Mouse (Mus musculus) E14TG2a.4 (cell line): ENCODE measurements around the gene Prcd.

Source experiments
- H3K27me3 ChIP-seq: 2 replicates; pipeline ENCODE4 v1.6.1; 2014; ENCODE audit warnings: low read length, control low read depth; ENCODE audit not compliant: insufficient read depth
- H3K36me3 ChIP-seq: 2 replicates; pipeline ENCODE4 v1.6.1; 2014; ENCODE audit warnings: low read length, control low read depth; ENCODE audit not compliant: insufficient read depth
- H3K4me1 ChIP-seq: replicated peaks from 2 replicates; pipeline ENCODE4 v1.6.1; 2014; ENCODE audit warnings: low read depth, low read length, control low read depth
- H3K4me3 ChIP-seq: replicated peaks from 2 replicates; pipeline ENCODE4 v1.5.1; 2014; ENCODE audit warnings: mild to moderate bottlenecking, low read length
- H3K9me3 ChIP-seq: 2 replicates; pipeline ENCODE4 v1.6.1; 2014; ENCODE audit warnings: low read length, control low read depth
- CTCF ChIP-seq: conservative IDR thresholded peaks from 2 replicates; pipeline ENCODE4 v1.5.1; 2014; ENCODE audit warnings: low read length
- NANOG ChIP-seq: IDR thresholded peaks from 2 replicates; pipeline ENCODE4 v1.6.1; 2014; ENCODE audit warnings: borderline replicate concordance, low read length, mixed read lengths
- POU5F1 ChIP-seq: IDR thresholded peaks from 2 replicates; pipeline ENCODE4 v1.6.1; 2014; ENCODE audit warnings: low read length, borderline replicate concordance

The Prcd gene

DNA sequence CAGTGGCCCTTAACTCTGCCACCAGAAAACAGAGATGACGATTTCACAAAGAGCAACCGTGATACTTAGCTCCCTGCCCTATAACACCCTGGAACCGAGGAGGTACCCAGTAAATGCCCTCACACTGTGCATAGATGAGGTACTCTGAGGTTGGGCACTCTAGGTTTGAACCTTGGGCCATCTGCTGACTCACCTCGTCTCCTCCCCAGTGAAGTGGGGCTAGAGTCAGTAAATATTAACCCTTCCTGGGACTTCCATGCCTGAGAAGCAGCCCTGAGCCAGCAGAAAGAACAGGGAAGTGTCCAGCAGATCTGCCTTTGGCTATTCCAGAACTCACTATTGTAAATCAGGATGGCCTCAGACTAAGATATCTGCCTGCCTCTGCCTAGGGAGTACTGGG lies 30.4 kb downstream of the Prcd start:
- Histone ChIP-seq H3K9me3 (no peaks in the 10 kb centered on the region), H3K4me3 (no peak overlapping the region), H3K4me1 (peaks cover 84% of the 10 kb centered on the region), H3K27me3 (no peaks in the 10 kb centered on the region), H3K36me3 (peaks cover 98% of the 10 kb centered on the region)
- no peak for TF ChIP-seq POU5F1
- TF ChIP-seq CTCF: no peak
- no peak for TF ChIP-seq NANOG

DNA sequence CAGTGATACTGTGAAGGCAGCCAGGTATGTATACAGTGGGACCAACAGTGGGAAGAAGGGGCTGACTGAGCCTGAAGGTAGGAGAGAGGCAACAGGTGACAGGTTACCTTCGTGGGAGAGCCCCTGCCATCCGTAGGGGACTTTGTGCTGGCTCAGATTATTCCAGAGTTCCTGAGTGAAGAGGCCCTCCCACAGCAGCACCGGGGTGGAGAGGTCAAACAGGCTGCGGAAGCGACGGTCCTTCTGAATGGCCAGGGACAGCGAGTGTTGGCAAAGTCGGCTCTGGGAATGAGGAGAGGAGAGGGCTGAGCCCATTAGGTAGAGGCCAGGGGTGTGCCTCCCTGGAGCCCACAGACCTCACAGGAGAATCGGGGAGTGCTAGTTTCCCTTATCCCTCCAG lies 32.4 kb downstream of the Prcd start:
- peaks cover 98% of the 10 kb centered on the region for H3K36me3 ChIP-seq
- TF ChIP-seq NANOG (no peak), CTCF (no peak), POU5F1 (no peak)
- peaks cover 76% of the 10 kb centered on the region for H3K4me1 ChIP-seq
- H3K27me3 ChIP-seq: no peaks in the 10 kb centered on the region
- H3K9me3 ChIP-seq: no peaks in the 10 kb centered on the region
- no peak overlapping the region for H3K4me3 ChIP-seq

DNA sequence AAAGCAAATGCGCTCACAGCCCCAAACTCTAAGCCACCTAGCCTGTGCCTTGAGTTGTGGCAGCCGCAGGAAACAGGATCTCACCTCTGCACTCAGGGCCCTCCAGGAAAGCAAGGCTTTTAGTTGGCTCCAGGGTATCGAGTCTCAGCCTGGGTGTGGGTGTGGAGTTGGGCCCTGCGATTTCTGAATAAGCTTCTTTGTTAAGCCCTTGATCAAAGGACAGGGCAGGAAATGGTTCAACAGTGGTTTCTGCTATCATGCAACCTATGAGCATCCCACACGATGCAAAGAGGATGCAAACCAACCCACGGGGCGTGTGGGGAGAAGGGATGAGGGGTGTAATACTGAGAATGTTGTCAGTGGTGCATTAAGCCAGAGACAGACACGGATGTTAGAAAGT lies 34.6 kb downstream of the Prcd start:
- H3K4me1 ChIP-seq: peaks cover 72% of the 10 kb centered on the region
- H3K36me3 ChIP-seq: peaks cover 91% of the 10 kb centered on the region
- TF ChIP-seq POU5F1 (no peak), NANOG (no peak), CTCF (no peak)
- H3K27me3 ChIP-seq: no peaks in the 10 kb centered on the region
- no peaks in the 10 kb centered on the region for H3K9me3 ChIP-seq
- H3K4me3 ChIP-seq: no peak overlapping the region

DNA sequence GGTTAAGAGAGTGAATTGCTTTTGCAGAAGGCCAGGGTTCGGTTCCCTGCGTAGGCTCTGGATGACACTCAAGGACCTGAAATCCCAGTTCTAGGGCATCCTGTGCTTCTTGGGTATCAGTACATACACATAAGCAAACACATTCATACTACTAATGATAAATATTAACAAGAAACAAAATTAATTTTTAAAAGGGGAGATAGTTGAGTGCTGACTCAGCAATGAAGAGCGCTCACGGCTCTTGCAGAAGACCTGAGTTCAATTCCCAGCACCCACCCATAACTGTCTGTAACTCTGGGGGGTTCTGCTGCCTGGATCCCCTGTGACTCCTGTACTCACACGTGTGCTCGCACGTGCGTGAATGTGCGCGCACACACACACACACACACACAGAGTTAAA lies 36.3 kb downstream of the Prcd start:
- Histone ChIP-seq H3K9me3 (no peaks in the 10 kb centered on the region), H3K4me3 (no peak overlapping the region), H3K27me3 (0 out of 2 replicates have a peak, but pooled peaks cover 5% of the 10 kb centered on the region), H3K36me3 (peaks cover 76% of the 10 kb centered on the region), H3K4me1 (peaks cover 70% of the 10 kb centered on the region)
- TF ChIP-seq CTCF: no peak
- TF ChIP-seq NANOG: no peak
- no peak for TF ChIP-seq POU5F1

DNA sequence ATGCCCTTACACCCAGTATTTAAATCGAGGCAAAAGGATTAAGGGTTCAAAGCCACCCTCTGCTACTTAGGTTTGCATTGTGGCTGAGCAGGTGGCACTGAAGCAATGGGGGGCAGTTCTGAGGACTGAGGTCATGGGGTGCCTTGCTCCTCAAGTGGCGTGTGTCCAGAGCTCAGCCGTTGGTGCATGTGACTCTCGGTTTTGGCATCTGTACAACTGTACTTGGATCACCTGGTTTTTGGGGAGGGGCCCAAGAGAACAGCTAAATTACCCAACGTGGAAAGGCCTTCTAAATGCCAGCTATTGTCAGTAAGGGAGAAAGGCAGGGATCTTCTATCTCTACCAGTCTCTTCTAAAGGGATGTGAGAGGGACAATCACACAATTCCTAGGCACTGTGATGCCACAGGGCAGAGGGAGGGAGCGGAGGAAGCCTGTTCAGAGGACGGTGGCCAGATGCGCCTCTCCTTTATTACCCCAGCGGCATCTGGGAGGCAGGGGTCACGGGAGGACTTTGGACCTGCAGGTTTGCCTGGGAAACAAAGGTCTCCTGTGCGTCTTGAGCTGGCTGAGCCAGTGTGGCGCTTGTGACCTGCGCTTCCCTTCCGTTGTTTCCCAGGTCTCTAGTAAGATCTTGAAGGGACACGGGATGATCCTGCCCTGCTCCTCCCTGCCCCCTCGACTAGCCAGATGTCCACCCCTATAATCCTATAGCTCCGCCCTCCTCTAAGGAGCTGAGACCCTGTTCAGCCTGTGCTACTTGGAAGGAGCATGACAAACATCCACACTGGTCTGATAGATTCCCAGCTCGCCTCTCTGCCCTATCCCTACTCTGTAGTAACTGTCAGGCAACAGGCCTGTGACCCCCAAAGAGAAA lies 37.6 kb downstream of the Prcd start:
- H3K4me3 ChIP-seq: 0 out of 2 replicates have a peak overlapping the region, but pooled peaks have one; percentile 21
- peaks cover 76% of the 10 kb centered on the region for H3K4me1 ChIP-seq
- H3K27me3 ChIP-seq: 0 out of 2 replicates have a peak, but pooled peaks cover 5% of the 10 kb centered on the region
- TF ChIP-seq POU5F1 (no peak), CTCF (no peak), NANOG (no peak)
- H3K9me3 ChIP-seq: no peaks in the 10 kb centered on the region
- H3K36me3 ChIP-seq: peaks cover 62% of the 10 kb centered on the region

DNA sequence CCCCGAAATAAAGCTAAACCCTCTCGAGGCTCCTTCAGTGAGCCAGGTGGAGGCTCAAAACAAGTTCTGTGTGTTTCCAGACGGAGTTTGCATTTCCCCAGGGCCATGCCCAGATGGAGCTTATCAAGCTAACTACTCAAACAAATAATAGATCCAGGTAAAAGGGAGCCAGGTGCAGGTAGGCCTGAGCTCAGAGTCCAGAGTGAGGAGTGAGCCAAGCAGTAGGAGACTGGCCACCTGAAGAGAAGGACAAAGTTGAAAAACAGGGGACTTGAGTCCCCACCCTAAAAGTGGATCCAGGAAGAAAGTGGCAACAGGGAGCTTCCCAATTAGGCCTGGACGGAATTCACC lies 40.5 kb downstream of the Prcd start:
- H3K4me1 ChIP-seq: peaks cover 80% of the 10 kb centered on the region
- no peaks in the 10 kb centered on the region for H3K9me3 ChIP-seq
- H3K27me3 ChIP-seq: 0 out of 2 replicates have a peak, but pooled peaks cover 5% of the 10 kb centered on the region
- peaks cover 34% of the 10 kb centered on the region for H3K36me3 ChIP-seq
- TF ChIP-seq NANOG: no peak
- no peak for TF ChIP-seq POU5F1
- TF ChIP-seq CTCF: no peak
- H3K4me3 ChIP-seq: peak overlapping the region; percentile 84

DNA sequence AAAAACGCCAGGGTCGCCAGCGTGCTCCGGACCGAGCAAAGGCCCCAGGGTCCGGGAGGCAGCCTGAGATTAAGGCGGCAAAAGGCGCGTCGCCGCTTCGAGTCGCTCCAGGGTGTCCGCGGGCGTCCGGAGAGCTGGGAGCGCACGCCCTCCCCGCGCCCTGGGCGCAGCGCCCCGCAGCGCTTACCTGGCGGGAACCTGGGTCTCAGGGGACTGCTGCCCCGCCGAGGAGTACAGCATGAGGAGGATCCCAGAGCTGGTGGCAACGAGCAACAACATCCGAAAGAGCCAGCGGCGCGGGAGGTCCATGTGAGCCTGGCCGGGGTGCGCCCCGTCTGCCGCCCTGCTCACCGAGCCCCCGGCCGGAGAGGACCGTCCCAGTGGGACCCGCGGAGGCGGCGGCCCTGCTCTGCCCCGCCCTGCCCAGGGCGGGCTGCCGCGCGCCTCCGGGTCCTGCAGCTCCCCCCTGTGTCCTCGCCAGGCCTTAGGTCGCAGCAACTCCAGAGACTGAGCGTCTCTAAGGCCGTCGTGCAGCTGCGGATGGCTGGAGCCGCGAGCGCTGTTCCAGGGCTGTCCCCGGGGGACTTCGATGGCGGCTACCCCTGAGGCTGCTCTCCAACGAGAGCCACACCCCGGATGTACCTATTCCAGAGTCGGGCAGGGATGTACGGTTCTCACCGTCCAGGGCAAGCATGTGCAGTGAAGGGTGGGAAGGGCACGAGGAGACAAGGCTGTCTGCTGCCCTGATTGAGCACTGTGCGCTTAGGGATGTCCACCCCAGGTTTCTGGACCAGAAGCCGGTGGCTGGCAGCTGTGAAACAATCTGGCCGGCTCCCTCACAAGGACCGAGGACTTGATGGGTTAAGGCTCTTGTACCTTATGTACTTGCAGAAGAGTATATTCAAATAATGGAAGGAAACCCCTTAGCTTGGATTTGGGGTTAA lies 41.2 kb downstream of the Prcd start:
- peak overlapping the region; percentile 84 for H3K4me3 ChIP-seq
- 0 out of 2 replicates have a peak, but pooled peaks cover 5% of the 10 kb centered on the region for H3K27me3 ChIP-seq
- no peaks in the 10 kb centered on the region for H3K9me3 ChIP-seq
- H3K36me3 ChIP-seq: peaks cover 28% of the 10 kb centered on the region
- peaks cover 79% of the 10 kb centered on the region for H3K4me1 ChIP-seq
- no peak for TF ChIP-seq CTCF
- no peak for TF ChIP-seq NANOG
- no peak for TF ChIP-seq POU5F1
